Comparison of ENCODE assay signal across 21 mouse cellular contexts in the genomic region with DNA sequence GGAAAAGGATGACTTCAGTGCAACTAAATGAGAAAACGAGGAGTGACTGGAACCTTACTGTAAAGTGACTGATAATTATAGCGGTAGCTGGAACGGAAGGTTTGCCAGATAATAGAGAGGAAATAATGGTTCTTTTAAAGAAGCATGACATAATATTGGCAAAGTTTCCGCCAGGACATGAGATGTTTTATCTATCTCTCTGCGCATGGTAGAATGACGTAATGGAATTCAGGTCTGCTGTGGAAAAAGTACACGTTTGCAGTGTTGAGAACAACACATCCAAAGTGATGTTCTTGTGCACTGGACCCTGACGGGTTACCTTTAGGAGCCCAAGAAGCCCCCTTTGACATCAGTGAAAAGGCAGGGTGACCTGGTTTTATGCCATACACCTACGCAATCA. TPM values are rescaled to one million over a fixed set of nuclear protein-coding genes. Genes with fewer than 3 reads are reported as not detected.
DNase-seq lines count a peak whose midpoint lies in the region; ATAC-seq and TF ChIP-seq lines count a peak whose summit lies in the region.
"Had no signal": no experiment of that assay in that cellular context is flagged by ENCODE, and none has a peak within 500 bp of the region (broad histone marks: within the 10 kb centered on the region; RNA-seq: fewer than 3 reads in every experiment).

No protein-coding gene starts in this region.

- no peak overlapping the region for H3K4me2 ChIP-seq in lung, embryonic 14.5 days
- no peak overlapping the region for H3K4me2 ChIP-seq in heart, embryonic 12.5 days
- H3K4me2 ChIP-seq: embryonic facial prominence, embryonic 12.5 days; intestine, embryonic 15.5 days; liver, embryonic 15.5 days; midbrain, embryonic 13.5 days had no signal

- no peak overlapping the region for H3K27ac ChIP-seq in heart, embryonic 10.5 days
- no peak overlapping the region for H3K27ac ChIP-seq in lung, embryonic 14.5 days (ENCODE audit: low read depth)
- 0 out of 2 replicates have a peak overlapping the region, but pooled peaks have one; percentile 32 for H3K27ac ChIP-seq in heart, embryonic 12.5 days (ENCODE audit: poor library complexity, severe bottlenecking)
- H3K27ac ChIP-seq: embryonic facial prominence, embryonic 12.5 days; intestine, embryonic 15.5 days; liver, embryonic 15.5 days; midbrain, embryonic 13.5 days had no signal

- no peaks in the 10 kb centered on the region for H3K9me3 ChIP-seq in heart, embryonic 10.5 days
- no peaks in the 10 kb centered on the region for H3K9me3 ChIP-seq in lung, embryonic 14.5 days (ENCODE audit: low read depth, low read length)
- H3K9me3 ChIP-seq in heart, embryonic 12.5 days (replicated peaks), result no peaks in the 10 kb centered on the region
- H3K9me3 ChIP-seq: embryonic facial prominence, embryonic 12.5 days; intestine, embryonic 15.5 days; liver, embryonic 15.5 days; megakaryocyte, embryonic 14.5 days; midbrain, embryonic 13.5 days had no signal

- H3K36me3 ChIP-seq in heart, embryonic 10.5 days, result no peaks in the 10 kb centered on the region
- H3K36me3 ChIP-seq in lung, embryonic 14.5 days (ENCODE audit: insufficient read depth), result no peaks in the 10 kb centered on the region
- no peaks in the 10 kb centered on the region for H3K36me3 ChIP-seq in heart, embryonic 12.5 days
- H3K36me3 ChIP-seq: embryonic facial prominence, embryonic 12.5 days; intestine, embryonic 15.5 days; liver, embryonic 15.5 days; midbrain, embryonic 13.5 days had no signal

- peaks cover 8% of the 10 kb centered on the region for H3K4me1 ChIP-seq in heart, embryonic 10.5 days
- H3K4me1 ChIP-seq in lung, embryonic 14.5 days (ENCODE audit: insufficient read depth), result peaks cover 7% of the 10 kb centered on the region; the same call in 1 of the 2 replicates
- H3K4me1 ChIP-seq in heart, embryonic 12.5 days (replicated peaks), result peaks cover 20% of the 10 kb centered on the region
- H3K4me1 ChIP-seq: liver, embryonic 15.5 days; megakaryocyte, embryonic 14.5 days had no signal

- no peak for TF ChIP-seq CTCF in lung, embryonic 14.5 days (IDR thresholded peaks at IDR 0.05; ENCODE audit: low read depth)

- WGBS in heart, embryonic 10.5 days, result 66% methylated on average over 9 of the region's 9 CpGs
- WGBS in lung, embryonic 14.5 days, result 67% methylated on average over 9 of the region's 9 CpGs
- WGBS in heart, embryonic 12.5 days, result 55% methylated on average over 9 of the region's 9 CpGs

- DNase-seq in heart, adult 11 months, result peak; percentile 75
- no peak for DNase-seq in heart, embryonic 10.5 days (ENCODE audit: low spot score)
- DNase-seq in lung, embryonic 14.5 days, result peak; percentile 39
- no peak for DNase-seq in lung, postnatal 14 days
- peak; percentile 14 for DNase-seq in heart, postnatal 4 days
- no peak for DNase-seq in urinary bladder, postnatal 36 days (ENCODE audit: low spot score in 2 of 2)
- DNase-seq in adrenal gland, adult 18-20 months (ENCODE audit: low spot score in 2 of 2), result no peak
- DNase-seq: adrenal gland, adult 2 months; cerebellum, adult 18-20 months; cerebellum, postnatal 14 days; forebrain, postnatal 0 days; gastrocnemius, postnatal 25 days; layer of hippocampus, adult 9-11 months had no signal

- no peak overlapping the region for H3K9ac ChIP-seq in lung, embryonic 14.5 days
- H3K9ac ChIP-seq in heart, embryonic 12.5 days, result no peak overlapping the region
- H3K9ac ChIP-seq: embryonic facial prominence, embryonic 12.5 days; forebrain, postnatal 0 days; intestine, embryonic 15.5 days; liver, embryonic 15.5 days; midbrain, embryonic 13.5 days had no signal

- H3K27me3 ChIP-seq in heart, embryonic 10.5 days (ENCODE audit: insufficient read depth, poor library complexity, severe bottlenecking), result peaks cover 59% of the 10 kb centered on the region
- H3K27me3 ChIP-seq in lung, embryonic 14.5 days (ENCODE audit: insufficient read depth, low read length), result no peaks in the 10 kb centered on the region
- H3K27me3 ChIP-seq in heart, embryonic 12.5 days (replicated peaks), result peaks cover 37% of the 10 kb centered on the region
- H3K27me3 ChIP-seq: embryonic facial prominence, embryonic 12.5 days; intestine, embryonic 15.5 days; midbrain, embryonic 13.5 days had no signal

- no peak overlapping the region for H3K4me3 ChIP-seq in heart, embryonic 10.5 days
- H3K4me3 ChIP-seq in lung, embryonic 14.5 days (ENCODE audit: low read depth, low read length), result no peak overlapping the region
- H3K4me3 ChIP-seq in heart, embryonic 12.5 days, result no peak overlapping the region
- H3K4me3 ChIP-seq: embryonic facial prominence, embryonic 12.5 days; intestine, embryonic 15.5 days; liver, embryonic 15.5 days; megakaryocyte, embryonic 14.5 days; midbrain, embryonic 13.5 days had no signal

- no peak for ATAC-seq in lung, embryonic 14.5 days (ENCODE audit: insufficient read depth)
- peak; percentile 63 for ATAC-seq in heart, embryonic 12.5 days (ENCODE audit: insufficient number of reproducible peaks, low FRiP score)
- ATAC-seq: forebrain, postnatal 0 days; hindbrain, embryonic 16.5 days; intestine, embryonic 15.5 days; midbrain, embryonic 13.5 days had no signal

RNA-seq across cellular contexts. Expression of gene Limch1, which starts 8.0 kb away (rescaled TPM):
- 20.8 and 30.1 TPM in 2 replicates for polyA plus RNA-seq in heart, embryonic 10.5 days (2016; fragmentation: Nextera tagmentation; extraction: Ambion mirVana)
- 67.8 and 70.5 TPM in 2 replicates for polyA plus RNA-seq in lung, embryonic 14.5 days (2014; fragmentation: Nextera tagmentation; extraction: Ambion mirVana)
- 25.0 and 29.1 TPM in 2 replicates for polyA plus RNA-seq in heart, embryonic 12.5 days (2016; fragmentation: Nextera tagmentation; extraction: Ambion mirVana)
- total RNA-seq in heart, postnatal 4 days (2021), result 100 to 1,000 TPM; 102 TPM
- 10 to 100 TPM; 53.2 to 69.4 TPM for total RNA-seq in adrenal gland, adult 18-20 months (2021)
- total RNA-seq: monocyte, adult 5-6 weeks had no signal

Comparison
In these comparisons a context has a peak if more than half of its experiments do, and no peak if none do; other contexts are left out.
1. DNase-seq: peak in heart, adult 11 months (single experiment), lung, embryonic 14.5 days (single experiment) and heart, postnatal 4 days (single experiment); none in heart, embryonic 10.5 days (single experiment), lung, postnatal 14 days (single experiment), urinary bladder, postnatal 36 days (0 of 2) and adrenal gland, adult 18-20 months (0 of 2).